In genomic region chr11:51854981-51855817, GRCm38 (mm10) we compare ENCODE assay signal across 8 mouse cellular contexts. TPM values are rescaled to one million over a fixed set of nuclear protein-coding genes. Genes with fewer than 3 reads are reported as not detected.
DNase-seq lines count a peak whose midpoint lies in the region; ATAC-seq lines count a peak whose summit lies in the region.

No protein-coding gene starts in this region.

- ATAC-seq in intestine, embryonic 14.5 days (replicated peaks; ENCODE audit: low FRiP score, low TSS enrichment, low read depth) = peak; percentile 61

- H3K36me3 ChIP-seq in intestine, embryonic 14.5 days (ENCODE audit: control insufficient read depth, insufficient read depth, low read length) = no peaks in the 10 kb centered on the region

- 3% methylated on average over 40 of the region's 42 CpGs for WGBS in intestine, embryonic 14.5 days

- H3K9ac ChIP-seq in intestine, embryonic 14.5 days (ENCODE audit: low read length) = peak overlapping the region; percentile 84; the same call in 1 of the 2 replicates

- H3K27me3 ChIP-seq in intestine, embryonic 14.5 days (replicated peaks; ENCODE audit: control insufficient read depth, insufficient read depth, low read length) = no peaks in the 10 kb centered on the region

- no peaks in the 10 kb centered on the region for H3K9me3 ChIP-seq in intestine, embryonic 14.5 days (ENCODE audit: control insufficient read depth, low read length)

- peak; percentile 84 for DNase-seq in adipocyte (ENCODE audit: low spot score)
- DNase-seq in embryo, embryonic 10 days (ENCODE audit: low spot score) = peak; percentile 83
- DNase-seq in gastrocnemius, postnatal 14 days = peak; percentile 85
- no peak for DNase-seq in intestine, embryonic 14.5 days (ENCODE audit: low spot score)
- peak; percentile 87 for DNase-seq in left cerebral cortex, postnatal 4 days
- peak; percentile 88 for DNase-seq in mesoderm, embryonic 11.5 days (ENCODE audit: low read depth, low spot score)
- DNase-seq in right cerebral cortex, postnatal 25 days = peak; percentile 67
- DNase-seq in yolk sac, embryonic 10.5 days (ENCODE audit: low spot score) = peak; percentile 89

- H3K4me3 ChIP-seq in intestine, embryonic 14.5 days (ENCODE audit: low read depth, low read length) = peak overlapping the region; percentile 80

- H3K4me2 ChIP-seq in intestine, embryonic 14.5 days (ENCODE audit: low read length) = peak overlapping the region; percentile 85

- intact Hi-C loops in gastrocnemius, postnatal 14 days (cut with DNase I; ENCODE audit: low total_unique reads) = loop anchor here (5.0 kb wide), 2 partner anchors 38 to 107 kb away; no protein-coding TSS in a partner anchor
- intact Hi-C loops in left cerebral cortex, postnatal 4 days (cut with DNase I) = no loop called here

- H3K27ac ChIP-seq in intestine, embryonic 14.5 days (ENCODE audit: low read depth) = peak overlapping the region; percentile 75; the same call in 1 of the 2 replicates

- peaks cover 6% of the 10 kb centered on the region for H3K4me1 ChIP-seq in intestine, embryonic 14.5 days (replicated peaks; ENCODE audit: control insufficient read depth, insufficient read depth, low read length)

RNA-seq across cellular contexts. Expression of gene Jade2, which starts 2.3 kb away (rescaled TPM):
- total RNA-seq in gastrocnemius, postnatal 14 days (2021) = 1 to 10 TPM; 2.0 to 5.0 TPM
- polyA plus RNA-seq in intestine, embryonic 14.5 days (2014; fragmentation: Nextera tagmentation; extraction: Ambion mirVana) = 0.82 and 0.95 TPM in 2 replicates
- total RNA-seq in left cerebral cortex, postnatal 4 days (2021) = 1 to 10 TPM; 2.5 to 3.0 TPM
